Mouse (Mus musculus): ENCODE data around the gene Olfr5. TPM values are rescaled to one million over a fixed set of nuclear protein-coding genes. Genes with fewer than 3 reads are reported as not detected.

Olfr5 gene
- polyA plus RNA-seq, 1 experiment from 2014 or later: not detected

DNA sequence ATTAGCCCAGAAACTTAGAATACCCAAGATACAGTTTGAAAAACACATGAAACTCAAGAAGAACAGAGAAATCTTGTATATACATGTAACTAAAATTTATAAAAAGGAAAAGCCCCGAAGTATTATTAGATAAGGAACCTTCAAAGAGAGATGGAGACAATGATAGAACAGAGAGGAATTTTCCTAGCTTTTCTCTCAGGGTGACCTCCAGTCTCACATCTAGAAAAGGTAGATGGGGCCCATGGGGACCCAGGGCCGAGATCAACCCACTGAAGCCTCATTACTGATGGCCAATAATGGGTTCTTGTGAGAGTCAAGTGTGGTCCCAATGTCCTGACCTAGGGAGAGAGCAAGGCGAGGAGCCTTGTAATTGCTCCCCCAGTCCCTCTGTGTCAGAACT is 48.4 kb downstream of the Olfr5 start, which contains the start of gene Olfr1344:
Olfr1344 (plus strand) TSS at position 301 of the 400 bp plus-strand sequence.
- 85% methylated on average over 3 of the region's 3 CpGs for WGBS
- no peaks in the 10 kb centered on the region for H3K36me3 ChIP-seq
- H3K9ac ChIP-seq: no peak within 1 kb of the TSS
- H3K4me3 ChIP-seq: no peak within 1 kb of the TSS
- H3K4me2 ChIP-seq: no peak within 1 kb of the TSS
- no peak within 1 kb of the TSS for H3K27ac ChIP-seq
- H3K9me3 ChIP-seq: no peaks in the 10 kb centered on the region
- no peak for ATAC-seq (ENCODE audit: low FRiP score)
- H3K4me1 ChIP-seq (replicated peaks): peaks cover 15% of the 10 kb centered on the region
- H3K27me3 ChIP-seq: no peaks in the 10 kb centered on the region

DNA sequence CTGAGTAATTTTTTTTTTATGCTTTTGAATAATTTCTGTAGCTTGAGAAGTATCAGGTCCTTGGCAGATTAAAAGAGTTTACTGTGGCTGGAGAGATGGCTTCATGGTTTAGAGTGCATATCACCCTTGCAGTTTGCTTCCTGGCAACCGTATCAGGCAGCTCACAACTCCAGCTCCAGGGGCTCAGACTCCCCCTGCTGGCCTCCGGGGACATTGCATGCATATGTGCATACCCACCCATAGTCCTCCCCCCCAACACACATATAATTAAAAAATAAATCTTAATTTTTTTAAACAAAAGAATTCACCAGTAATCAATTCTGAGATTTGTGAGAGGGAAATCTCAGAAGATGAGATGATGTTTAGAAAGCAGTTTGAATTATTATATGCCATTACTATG is 56.4 kb downstream of the Olfr5 start:
- no peak for ATAC-seq (ENCODE audit: low FRiP score)
- Histone ChIP-seq H3K36me3 (peaks cover 10% of the 10 kb centered on the region), H3K4me1 (replicated peaks) (peaks cover 9% of the 10 kb centered on the region), H3K9ac (no peak overlapping the region), H3K27me3 (no peaks in the 10 kb centered on the region), H3K9me3 (no peaks in the 10 kb centered on the region), H3K4me2 (no peak overlapping the region), H3K27ac (no peak overlapping the region), H3K4me3 (no peak overlapping the region)
- WGBS: 42% methylated on average over 2 of the region's 2 CpGs

DNA sequence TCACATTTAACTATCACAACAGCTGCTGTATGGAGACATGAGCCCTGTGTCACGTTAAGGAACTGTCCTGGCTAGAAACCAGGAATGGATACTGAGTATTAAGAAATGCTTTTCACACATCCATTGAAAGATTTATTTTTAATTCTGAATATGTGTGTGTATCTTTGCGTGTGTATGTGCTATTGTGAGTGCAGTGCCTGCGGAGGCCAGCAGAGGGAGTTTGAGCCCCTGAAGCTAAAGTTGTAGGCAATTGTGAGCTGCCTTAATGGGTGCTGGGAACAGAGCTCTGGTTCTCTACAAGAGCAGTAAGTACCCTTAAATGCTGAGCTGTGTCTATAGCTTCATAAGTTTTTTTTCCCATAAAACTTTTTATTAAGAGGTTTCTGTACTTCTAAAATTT is 57.4 kb downstream of the Olfr5 start:
- Histone ChIP-seq H3K4me3 (no peak overlapping the region), H3K27me3 (no peaks in the 10 kb centered on the region), H3K4me2 (no peak overlapping the region), H3K9me3 (no peaks in the 10 kb centered on the region), H3K9ac (no peak overlapping the region), H3K36me3 (peaks cover 10% of the 10 kb centered on the region), H3K4me1 (replicated peaks) (0 out of 2 replicates have a peak, but pooled peaks cover 4% of the 10 kb centered on the region), H3K27ac (no peak overlapping the region)
- no peak for ATAC-seq (ENCODE audit: low FRiP score)
- WGBS: 94% methylated on average over 3 of the region's 3 CpGs

Other genes with a start within 250 kb of the Olfr5 start
- gene Epp13, start 234.2 kb downstream of the Olfr5 start, polyA plus RNA-seq (2015; fragmentation: Nextera tagmentation; extraction: Ambion mirVana): 0.26 TPM in 1 of 2 replicates, not detected in the other
- gene Zfp667, start 200.4 kb downstream of the Olfr5 start, polyA plus RNA-seq (2015; fragmentation: Nextera tagmentation; extraction: Ambion mirVana): 20.2 and 22.7 TPM in 2 replicates
- 13.0 and 15.7 TPM in 2 replicates for gene Zfp583, start 155.7 kb downstream of the Olfr5 start, polyA plus RNA-seq (2015; fragmentation: Nextera tagmentation; extraction: Ambion mirVana)
- gene Gm3854, start 143.2 kb downstream of the Olfr5 start, polyA plus RNA-seq (2015; fragmentation: Nextera tagmentation; extraction: Ambion mirVana): 6.7 and 9.0 TPM in 2 replicates
- gene Zfp78, start 123.7 kb downstream of the Olfr5 start, polyA plus RNA-seq (2015; fragmentation: Nextera tagmentation; extraction: Ambion mirVana): 3.6 and 4.2 TPM in 2 replicates
- 16.2 and 17.0 TPM in 2 replicates for gene Zfp28, start 103.6 kb downstream of the Olfr5 start, polyA plus RNA-seq (2015; fragmentation: Nextera tagmentation; extraction: Ambion mirVana)
- 3.7 and 4.2 TPM in 2 replicates for gene Smim17, start 88.2 kb downstream of the Olfr5 start, polyA plus RNA-seq (2015; fragmentation: Nextera tagmentation; extraction: Ambion mirVana)
- 0.09 TPM in 2 replicates for gene Gm20715, start 76.7 kb downstream of the Olfr5 start, polyA plus RNA-seq (2015; fragmentation: Nextera tagmentation; extraction: Ambion mirVana)
- not detected in 2 replicates for gene Olfr1344, start 48.3 kb downstream of the Olfr5 start, polyA plus RNA-seq (2015; fragmentation: Nextera tagmentation; extraction: Ambion mirVana)
- gene Olfr1336, start 30.8 kb downstream of the Olfr5 start, polyA plus RNA-seq (2015; fragmentation: Nextera tagmentation; extraction: Ambion mirVana): 0.03 TPM in 1 of 2 replicates, not detected in the other
- not detected in 2 replicates for gene Olfr1346, start 19.8 kb downstream of the Olfr5 start, polyA plus RNA-seq (2015; fragmentation: Nextera tagmentation; extraction: Ambion mirVana)
- gene Olfr1347, start 12.8 kb upstream of the Olfr5 start, polyA plus RNA-seq (2015; fragmentation: Nextera tagmentation; extraction: Ambion mirVana): not detected in 2 replicates
- not detected in 2 replicates for gene Olfr1348, start 21.8 kb upstream of the Olfr5 start, polyA plus RNA-seq (2015; fragmentation: Nextera tagmentation; extraction: Ambion mirVana)
- gene Olfr1349, start 36.0 kb upstream of the Olfr5 start, polyA plus RNA-seq (2015; fragmentation: Nextera tagmentation; extraction: Ambion mirVana): not detected in 2 replicates
- gene Olfr1350, start 77.9 kb upstream of the Olfr5 start, polyA plus RNA-seq (2015; fragmentation: Nextera tagmentation; extraction: Ambion mirVana): not detected in 2 replicates
- 2.6 and 3.9 TPM in 2 replicates for gene Zim1, start 209.5 kb upstream of the Olfr5 start, polyA plus RNA-seq (2015; fragmentation: Nextera tagmentation; extraction: Ambion mirVana)
- 69.9 and 77.2 TPM in 2 replicates for gene Peg3, start 243.5 kb upstream of the Olfr5 start, polyA plus RNA-seq (2015; fragmentation: Nextera tagmentation; extraction: Ambion mirVana)
- gene Usp29, start 243.6 kb upstream of the Olfr5 start, polyA plus RNA-seq (2015; fragmentation: Nextera tagmentation; extraction: Ambion mirVana): 28.7 and 30.2 TPM in 2 replicates